Mouse (Mus musculus): ENCODE data around the gene Piezo1. TPM values are rescaled to one million over a fixed set of nuclear protein-coding genes. Genes with fewer than 3 reads are reported as not detected.
A peak's percentile ranks its signal among the peaks of the same experiment; 100 is the strongest.

The Piezo1 gene
- polyA plus RNA-seq, 1 experiment = 70.9 TPM

GRCm38 (mm10) chr8:122457171-122457570 is 94.0 kb downstream of the Piezo1 start:
- DNase-seq (ENCODE audit: low spot score) = peak; percentile 54

- DNase-seq (ENCODE audit: low spot score) = no peak
Measured at GRCm38 (mm10) chr8:122454409-122454808, 96.7 kb downstream of the Piezo1 start.

GRCm38 (mm10) chr8:122452154-122452553 is 99.0 kb downstream of the Piezo1 start:
- DNase-seq (ENCODE audit: low spot score) = no peak

GRCm38 (mm10) chr8:122451161-122451703 is 99.9 kb downstream of the Piezo1 start:
- no peak for DNase-seq (ENCODE audit: low spot score)

- no peak for DNase-seq (ENCODE audit: low spot score)
Measured at GRCm38 (mm10) chr8:122445203-122445602, 105.9 kb downstream of the Piezo1 start.

- DNase-seq (ENCODE audit: low spot score) = peak; percentile 77
Measured at GRCm38 (mm10) chr8:122444058-122444748, 106.9 kb downstream of the Piezo1 start.

- DNase-seq (ENCODE audit: low spot score) = peak; percentile 93
Measured at GRCm38 (mm10) chr8:122443262-122444006, 107.7 kb downstream of the Piezo1 start, which contains the start of gene Mvd. Gene Mvd (minus strand): TSS chr8:122443422.

GRCm38 (mm10) chr8:122442781-122443180 is 108.3 kb downstream of the Piezo1 start:
- DNase-seq (ENCODE audit: low spot score) = no peak

- no peak for DNase-seq (ENCODE audit: low spot score)
Measured at GRCm38 (mm10) chr8:122442356-122442755, 108.8 kb downstream of the Piezo1 start.

GRCm38 (mm10) chr8:122441326-122441725 is 109.8 kb downstream of the Piezo1 start:
- DNase-seq (ENCODE audit: low spot score) = no peak

GRCm38 (mm10) chr8:122439336-122439735 is 111.8 kb downstream of the Piezo1 start:
- DNase-seq (ENCODE audit: low spot score) = no peak

GRCm38 (mm10) chr8:122437708-122438331 is 113.3 kb downstream of the Piezo1 start:
- no peak for DNase-seq (ENCODE audit: low spot score)

- DNase-seq (ENCODE audit: low spot score) = no peak
Measured at GRCm38 (mm10) chr8:122436586-122437125, 114.5 kb downstream of the Piezo1 start.

GRCm38 (mm10) chr8:122436146-122436545 is 115.0 kb downstream of the Piezo1 start:
- DNase-seq (ENCODE audit: low spot score) = no peak

GRCm38 (mm10) chr8:122435375-122435774 is 115.8 kb downstream of the Piezo1 start:
- DNase-seq (ENCODE audit: low spot score) = no peak

- no peak for DNase-seq (ENCODE audit: low spot score)
Measured at GRCm38 (mm10) chr8:122433269-122433905, 117.7 kb downstream of the Piezo1 start.

- peak; percentile 48 for DNase-seq (ENCODE audit: low spot score)
Measured at GRCm38 (mm10) chr8:122432443-122433268, 118.5 kb downstream of the Piezo1 start, which contains the start of gene Cyba. Gene Cyba (minus strand): TSS chr8:122432930.

All from urinary bladder, adult 2 months (tissue).